Mouse (Mus musculus): ENCODE data around the gene Astn1. TPM values are rescaled to one million over a fixed set of nuclear protein-coding genes. Genes with fewer than 3 reads are reported as not detected.

Astn1 gene
- polyA plus RNA-seq (2012; rRNA removed) = 43.2 and 45.8 TPM in 2 replicates

DNA sequence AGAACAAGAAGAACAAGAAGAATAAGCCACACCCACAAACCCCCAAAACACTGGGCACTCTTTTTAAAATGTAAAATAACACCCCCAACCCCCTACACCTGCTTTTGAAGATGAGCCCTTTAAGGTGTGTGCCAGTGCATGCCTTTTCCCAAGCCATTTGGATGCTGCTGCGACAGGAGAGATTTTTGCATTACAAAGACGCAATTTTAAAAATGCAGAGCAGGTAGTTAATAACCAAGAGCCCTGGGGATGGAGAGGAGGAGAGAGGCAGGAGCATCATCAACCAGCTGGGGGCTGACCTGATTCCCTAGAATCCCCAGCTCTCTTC is at the start of gene Astn1:
Gene Astn1, plus strand, starts transcription at position 310 of the 328 bp plus-strand sequence.

DNA sequence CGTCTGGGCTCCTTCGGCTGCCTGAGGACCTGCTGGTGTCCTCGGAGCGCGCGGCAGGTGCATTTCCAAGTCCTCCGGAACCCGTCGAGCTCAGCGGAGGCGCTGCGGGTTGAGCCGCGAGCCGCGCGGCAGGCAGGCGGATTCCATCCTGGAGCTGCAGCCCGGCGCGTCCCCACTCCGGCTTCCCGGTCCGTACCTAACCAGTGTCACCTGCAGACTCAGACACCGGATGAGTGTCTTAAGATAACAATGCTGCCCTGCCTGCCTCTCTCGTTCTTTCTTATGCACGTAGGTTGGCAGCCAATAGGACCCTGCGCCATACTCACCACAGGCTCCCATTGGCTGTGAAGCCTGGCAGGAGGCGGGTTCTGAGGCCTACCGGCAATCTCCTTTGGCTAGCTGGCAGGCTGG is 6.0 kb upstream of the Astn1 start, which contains the start of gene Brinp2:
Gene Brinp2, minus strand, starts transcription at position 276 of the 411 bp plus-strand sequence.

Other genes with a start within 250 kb of the Astn1 start
- gene Brinp2, start 5.9 kb upstream of the Astn1 start, polyA plus RNA-seq (2012; rRNA removed) = 20.5 and 25.2 TPM in 2 replicates

All from central nervous system, embryonic 14 days (tissue).